Mouse (Mus musculus) forelimb bud, embryonic 11.5 days (tissue): ENCODE measurements around the gene Pcdh20.

Experiments
- DNase-seq: peaks from one replicate; pipeline ENCODE4 v3.0.0-alpha.2; 2012; ENCODE audit warnings: low read depth, low spot score

Pcdh20 gene

DNA sequence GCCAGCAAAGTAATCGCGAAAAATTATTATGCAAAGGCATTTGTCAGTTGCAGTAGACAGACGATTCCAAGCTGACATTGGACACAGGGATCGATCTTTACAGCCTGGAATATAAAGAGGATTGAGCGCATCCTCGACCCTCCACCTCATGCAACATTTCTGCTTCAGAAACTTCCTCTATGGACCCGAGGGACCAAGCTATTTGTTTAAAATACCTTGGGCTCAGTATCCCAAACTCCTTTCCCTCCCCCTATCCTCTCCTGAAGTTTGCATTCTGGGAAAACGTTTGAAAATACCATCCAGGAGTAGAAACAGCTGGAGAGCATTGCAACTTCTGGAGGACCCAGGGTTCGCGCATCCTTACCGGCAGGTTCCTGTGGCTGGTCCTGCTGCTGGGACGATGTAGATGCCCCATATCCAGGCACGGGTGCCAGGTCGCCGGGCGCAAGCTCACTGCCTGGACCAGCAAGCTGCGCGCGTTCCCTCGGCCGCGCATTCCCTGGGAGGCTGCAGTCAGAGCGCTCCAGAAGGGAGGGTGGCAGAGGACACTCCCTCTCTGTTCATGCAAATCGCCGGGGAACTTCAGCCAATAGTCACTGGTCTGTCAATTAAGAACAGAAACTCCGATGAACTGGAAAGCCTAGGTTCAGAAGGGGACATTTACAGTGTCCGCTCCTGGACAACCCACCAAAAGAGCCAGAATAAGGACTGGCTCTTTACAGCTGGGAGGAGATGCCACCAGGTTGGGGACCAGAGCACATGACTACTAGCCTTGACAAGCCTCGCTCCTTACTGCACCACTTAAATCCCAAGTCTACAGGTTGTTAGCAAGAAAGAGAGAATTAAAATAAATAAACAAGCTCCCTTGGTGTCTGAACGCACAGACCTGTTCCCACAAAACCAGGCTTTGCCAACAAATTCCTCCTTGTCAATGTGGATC lies at the start of gene Pcdh20:
Pcdh20 (minus strand) TSS at position 902 of the 940 bp plus-strand sequence.
- peak; percentile 67 for DNase-seq

DNA sequence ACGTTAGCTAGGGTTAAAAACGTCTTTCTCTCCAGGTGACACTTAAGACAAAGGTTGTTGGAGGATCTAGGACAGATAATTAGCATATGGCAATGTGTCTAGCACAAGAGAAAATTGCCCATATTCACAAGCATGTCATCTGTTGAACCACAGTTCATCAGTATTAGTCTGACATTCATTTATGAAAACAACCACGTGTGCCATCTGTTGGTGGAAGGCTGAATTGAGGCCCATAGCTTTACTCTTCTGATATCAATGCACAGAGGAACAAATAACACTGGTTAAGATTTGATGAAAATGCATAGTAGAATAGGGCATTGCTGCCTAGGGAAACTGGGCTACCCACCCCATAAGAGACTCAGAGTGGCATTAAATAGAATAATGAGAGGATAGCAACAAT lies 8.7 kb upstream of the Pcdh20 start:
- no peak for DNase-seq

DNA sequence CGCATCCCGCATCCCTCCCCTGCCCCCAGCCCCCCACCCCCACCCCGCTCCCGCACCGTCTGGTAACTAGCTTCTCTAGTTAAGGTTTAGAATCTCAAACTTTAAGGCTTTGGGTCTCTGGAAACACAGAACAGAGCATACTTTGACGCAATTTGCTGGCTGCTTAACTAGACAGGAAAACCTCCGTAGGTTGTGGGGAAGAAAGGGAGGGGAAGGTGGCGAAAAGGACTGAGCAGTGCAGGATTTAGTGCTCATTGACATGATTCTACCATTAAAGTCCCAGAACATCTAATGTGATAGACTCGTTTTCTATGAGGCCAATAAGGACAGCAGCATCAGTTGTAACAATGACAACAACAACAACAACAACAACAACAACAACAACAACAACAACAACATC lies 1.2 kb downstream of the Pcdh20 start:
- no peak for DNase-seq

GRCm38 (mm10) chr14:88469361-88469760 lies 1.8 kb downstream of the Pcdh20 start:
- DNase-seq: no peak

GRCm38 (mm10) chr14:88466416-88466815 lies 4.8 kb downstream of the Pcdh20 start:
- DNase-seq: no peak

DNA sequence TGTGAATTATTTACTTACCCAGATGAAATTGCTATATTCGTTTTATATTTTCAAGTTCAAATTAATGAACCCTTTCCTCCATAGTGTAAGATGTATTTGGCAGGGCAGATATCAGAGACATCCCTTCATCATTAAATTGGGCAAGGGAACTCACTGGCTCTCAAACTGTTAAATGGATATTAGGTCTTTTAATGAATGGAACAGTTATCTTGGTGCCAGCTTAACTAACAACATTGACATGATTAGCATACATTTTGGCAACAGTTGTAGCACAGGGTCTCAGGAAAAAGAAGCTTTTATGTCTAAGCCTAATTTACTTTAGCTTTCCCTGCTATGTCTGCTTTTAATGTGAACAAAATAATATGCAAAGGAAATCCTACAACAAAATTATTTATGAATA lies 6.8 kb downstream of the Pcdh20 start:
- no peak for DNase-seq

DNA sequence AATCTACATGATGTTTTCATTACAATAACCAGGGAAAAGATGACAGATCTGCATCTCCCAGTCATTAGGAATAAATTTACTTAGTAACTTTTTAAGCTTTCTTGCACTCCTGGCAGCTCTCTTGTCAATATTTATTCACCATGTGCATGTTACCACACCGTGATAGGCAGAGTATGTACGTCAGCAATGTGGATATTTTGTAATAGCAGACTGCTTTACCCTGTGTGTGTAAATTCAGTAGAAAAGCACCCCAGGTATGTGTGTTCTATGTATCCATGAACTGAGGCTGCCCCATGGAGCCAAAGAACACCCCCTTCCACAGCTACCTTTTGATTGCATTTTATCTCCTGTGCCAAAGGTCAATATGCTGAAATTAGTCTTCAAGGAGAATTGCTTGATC lies 7.8 kb downstream of the Pcdh20 start:
- no peak for DNase-seq

DNA sequence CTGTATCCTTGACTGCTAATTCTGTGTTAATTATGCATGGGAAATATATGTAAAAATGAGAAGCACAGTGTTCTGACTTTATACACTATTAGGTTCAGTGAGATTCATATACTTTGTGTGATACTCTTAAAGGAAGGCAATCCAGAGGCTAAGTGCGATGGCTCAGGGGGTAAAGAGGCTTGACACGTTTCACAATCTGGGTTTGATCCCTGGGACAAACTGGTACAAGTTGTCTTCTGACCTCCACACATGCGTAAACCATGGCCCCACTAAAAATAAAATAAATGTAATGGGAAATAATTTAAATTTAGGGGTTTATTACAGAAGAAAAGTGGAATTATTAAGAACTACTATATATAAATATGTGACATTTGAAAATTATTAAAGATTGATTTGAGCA lies 8.3 kb downstream of the Pcdh20 start:
- DNase-seq: no peak

GRCm38 (mm10) chr14:88460705-88461104 lies 10.5 kb downstream of the Pcdh20 start:
- DNase-seq: no peak

DNA sequence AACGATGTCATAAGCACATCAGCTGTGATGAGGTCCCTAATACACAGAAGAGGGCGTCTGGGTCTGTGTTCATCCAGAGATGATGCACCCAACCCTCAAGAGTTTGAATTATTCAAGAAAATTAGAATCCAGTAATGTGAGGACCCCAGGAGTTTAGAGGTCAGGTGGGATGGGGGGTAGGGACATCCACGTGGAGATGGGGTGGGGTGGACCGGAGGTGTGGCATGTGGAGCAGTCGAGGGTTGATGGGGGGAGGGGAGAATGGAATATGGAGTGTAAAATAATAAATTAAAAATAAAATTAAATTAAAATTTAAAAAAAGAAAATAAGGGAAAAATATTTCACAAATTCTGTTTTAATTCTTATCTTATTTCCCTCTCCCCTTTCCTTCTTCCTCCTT lies 27.9 kb downstream of the Pcdh20 start:
- DNase-seq: no peak

DNA sequence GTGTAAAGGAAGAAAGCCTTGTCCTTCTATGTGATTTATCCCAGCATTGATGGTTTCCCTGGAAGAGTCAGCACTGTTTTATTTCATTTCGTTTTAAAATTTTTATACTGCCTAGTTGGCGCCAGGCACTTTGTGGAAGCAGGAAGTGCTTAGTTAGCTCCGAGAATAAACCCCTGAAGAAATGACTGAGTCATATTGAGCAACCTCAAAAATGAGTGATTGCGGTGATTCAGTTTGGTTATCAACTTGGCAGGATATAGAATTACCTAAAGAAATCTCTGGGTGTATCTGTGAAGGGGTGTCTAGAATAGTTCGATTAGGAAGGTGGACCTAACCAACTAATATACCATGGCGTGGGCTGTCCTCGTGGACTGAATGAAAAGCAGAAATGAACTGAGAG lies 41.8 kb downstream of the Pcdh20 start:
- DNase-seq: no peak

DNA sequence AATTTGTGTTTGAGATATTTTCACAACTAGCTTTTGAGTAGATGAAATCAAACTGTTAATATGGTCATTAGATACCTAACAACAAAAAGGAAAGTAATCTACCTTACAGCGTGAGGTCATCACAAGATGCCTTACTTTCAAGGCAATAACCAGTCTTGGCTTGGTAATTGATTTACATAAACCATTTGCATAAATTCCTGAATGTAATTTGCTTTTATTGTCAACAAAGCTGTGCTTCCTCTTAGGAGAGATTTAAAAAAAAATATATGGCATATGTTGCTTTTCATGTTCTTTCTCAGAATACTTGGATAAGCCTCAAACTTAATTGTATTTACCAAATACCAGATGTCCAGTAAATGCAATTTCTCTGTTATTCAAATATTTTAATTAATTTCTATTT lies 43.8 kb downstream of the Pcdh20 start:
- no peak for DNase-seq
